Mouse (Mus musculus) left cerebral cortex, postnatal 10 days (tissue): ENCODE data around the gene Cenpb. TPM values are rescaled to one million over a fixed set of nuclear protein-coding genes. Genes with fewer than 3 reads are reported as not detected.

Experiments used
- DNase-seq, 2 experiments: peaks; one replicate each; pipeline ENCODE4 v3.0.0; 2021 to 2022; ENCODE audit warnings: low spot score in 2 of 2, mixed read lengths in 1 of 2; ENCODE audit errors: extremely low spot score in 1 of 2
- intact Hi-C: fragments of 180-260 bp; cut with DNase I; formaldehyde crosslinking; loops from one replicate; pipeline ENCODE4 v1.15.1; 2025
- total RNA-seq, 2 experiments: library from RNA; stranded (reverse); gene quantifications; 2 replicates each; pipeline ENCODE4 v1.2.3; 2021

Gene Cenpb
- total RNA-seq, 2 experiments from 2014 or later = 93.6 to 97.1 TPM

DNA sequence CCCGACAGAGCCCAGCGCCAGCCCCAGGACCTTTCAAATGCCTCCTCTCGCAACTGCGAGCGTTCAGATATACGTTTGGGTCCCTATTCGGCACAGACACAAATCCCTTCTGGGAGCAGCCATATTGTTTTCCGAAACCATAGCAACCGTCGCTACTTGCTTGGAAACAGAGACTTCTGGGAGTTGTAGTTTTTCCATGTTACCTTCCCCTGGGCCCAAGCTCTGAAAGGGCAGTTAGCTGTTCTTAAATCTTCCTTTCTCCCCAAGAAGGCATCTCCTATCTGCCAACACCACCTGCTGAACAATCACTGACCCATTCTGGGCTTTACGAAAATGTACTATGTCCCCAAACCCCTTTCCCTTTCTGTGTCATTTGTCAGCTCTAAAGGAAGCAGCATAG is 5.2 kb downstream of the Cenpb start:
- intact Hi-C loops = loop anchor here (5.0 kb wide), 1 partner anchor 88 kb away; the partner anchor contains the start of gene Pank2
- peak; percentile 47 to 74 for DNase-seq

GRCm38 (mm10) chr2:131172322-131172721 is 7.5 kb downstream of the Cenpb start:
- intact Hi-C loops = no loop called here
- no peak for DNase-seq

GRCm38 (mm10) chr2:131171401-131172104 is 8.3 kb downstream of the Cenpb start:
- peak; percentile 48 to 84 for DNase-seq
- intact Hi-C loops = no loop called here

- no peak for DNase-seq
Observed at GRCm38 (mm10) chr2:131170936-131171335, 8.9 kb downstream of the Cenpb start.

DNA sequence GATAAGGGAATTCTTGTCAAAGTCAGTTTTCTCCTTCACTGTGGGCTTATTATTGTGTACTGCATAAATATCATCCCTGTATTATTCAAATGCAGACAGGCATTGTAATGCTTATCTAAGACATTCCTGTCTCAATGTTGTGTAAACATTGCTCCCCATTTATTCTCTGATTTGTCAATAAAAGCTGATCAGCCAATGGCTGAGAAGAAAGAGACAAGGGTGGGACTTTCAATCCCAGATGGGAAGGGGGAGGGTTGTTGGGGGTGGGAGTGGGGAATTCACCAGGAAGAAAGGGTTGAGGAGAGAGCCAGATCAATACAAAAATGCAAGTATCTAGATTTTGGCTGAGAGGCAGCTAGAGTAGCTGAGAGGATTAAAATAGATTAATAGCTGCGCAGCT is 11.0 kb downstream of the Cenpb start:
- no peak for DNase-seq
- intact Hi-C loops = no loop called here

More at GRCm38 (mm10) chr2:131170936-131171335, 8.9 kb downstream of the Cenpb start:
- intact Hi-C loops = no loop called here

DNA sequence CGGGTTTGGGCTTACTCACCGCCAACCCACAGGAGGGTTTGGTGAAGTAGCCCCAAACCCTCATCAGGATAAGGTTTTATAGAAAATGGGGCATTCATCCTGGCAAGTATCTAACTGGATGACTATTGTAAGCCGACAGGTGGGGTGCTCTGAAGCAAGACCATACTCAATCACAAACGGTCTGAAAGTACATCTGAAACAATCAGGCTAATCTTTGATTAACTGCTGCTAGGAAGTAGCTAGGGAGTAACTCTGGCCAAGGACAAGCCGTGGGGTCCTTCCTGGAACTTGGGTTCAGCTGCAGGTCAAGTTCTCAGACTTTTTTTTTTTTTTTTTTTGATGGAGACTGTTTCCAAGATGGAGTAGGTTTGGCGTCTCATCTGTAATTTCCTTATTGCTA is 11.9 kb downstream of the Cenpb start:
- intact Hi-C loops = no loop called here
- DNase-seq = no peak

DNA sequence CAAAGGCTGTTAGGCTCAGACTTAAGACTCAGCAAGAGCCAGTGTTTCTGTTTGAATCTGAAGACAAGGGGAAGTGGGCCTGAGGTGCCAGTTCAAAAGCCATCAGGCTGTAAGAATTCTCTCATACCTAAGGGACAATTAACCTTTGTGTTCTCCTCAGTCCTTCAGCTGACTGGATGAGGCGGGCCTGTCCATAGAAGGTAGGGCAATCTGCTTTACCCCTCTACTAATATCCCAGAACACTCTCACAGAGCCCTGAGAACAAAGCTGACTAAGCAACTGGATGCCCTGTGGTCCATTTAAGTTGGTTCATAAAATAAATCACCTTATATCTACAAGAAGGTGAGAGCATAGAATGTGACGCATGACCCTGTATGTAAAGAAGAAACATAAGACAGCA is 13.7 kb downstream of the Cenpb start:
- DNase-seq = no peak
- intact Hi-C loops = no loop called here

- intact Hi-C loops = loop anchor here (5.0 kb wide), 1 partner anchor 67 kb away; no protein-coding TSS in a partner anchor
Observed at GRCm38 (mm10) chr2:131163924-131164323, 15.9 kb downstream of the Cenpb start.

DNA sequence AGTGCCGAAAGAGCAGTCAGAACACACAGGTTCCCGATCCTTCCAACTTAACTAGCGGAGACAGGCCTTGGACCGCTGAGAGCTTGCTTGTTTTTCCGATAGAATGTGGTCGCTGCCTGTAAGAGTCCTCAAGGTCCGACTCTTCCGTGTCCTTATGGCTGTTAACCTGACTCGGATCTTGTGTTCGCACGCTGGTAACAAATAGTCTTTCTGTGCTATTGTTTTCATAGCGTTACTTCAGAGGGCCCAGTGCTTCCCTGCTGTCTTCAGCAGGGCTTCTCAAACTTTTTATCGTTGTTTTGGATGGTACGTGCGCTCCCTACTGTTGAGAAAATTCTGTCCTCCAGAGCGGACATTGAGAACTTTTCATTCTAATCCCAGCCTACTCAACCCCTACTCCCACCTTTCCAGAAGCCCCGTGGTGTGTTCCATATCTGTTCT is 19.2 kb downstream of the Cenpb start:
- DNase-seq = no peak
- intact Hi-C loops = loop anchor here (5.0 kb wide), 1 partner anchor 63 kb away; no protein-coding TSS in a partner anchor

More at GRCm38 (mm10) chr2:131163924-131164323, 15.9 kb downstream of the Cenpb start:
- DNase-seq = no peak

GRCm38 (mm10) chr2:131159938-131160581 is 19.8 kb downstream of the Cenpb start, which contains the start of gene 1700037H04Rik:
1700037H04Rik (minus strand) TSS chr2:131160081.
- intact Hi-C loops = loop anchor here (5.0 kb wide), 1 partner anchor 63 kb away; no protein-coding TSS in a partner anchor
- peak; percentile 97 to 99 for DNase-seq

DNA sequence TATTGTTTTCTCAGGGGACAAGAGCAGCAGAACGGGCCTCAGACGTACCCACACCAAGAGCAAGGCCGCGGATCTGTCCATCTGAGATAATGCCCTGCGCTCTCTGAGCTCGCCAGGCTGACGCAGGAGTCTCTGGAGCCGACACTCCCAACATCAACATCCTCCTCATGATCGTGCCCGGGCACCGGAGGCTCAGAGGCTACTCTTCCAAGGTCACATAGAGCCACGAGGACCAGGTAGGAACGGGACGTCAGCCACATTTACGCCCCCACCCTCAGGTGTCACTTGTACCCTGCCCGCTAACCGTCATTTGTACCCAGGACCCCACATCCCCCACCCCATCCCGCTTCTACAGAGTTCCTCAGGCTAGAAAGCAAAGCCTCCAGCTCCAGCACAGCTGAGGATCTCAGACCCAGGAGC is 20.4 kb downstream of the Cenpb start:
- intact Hi-C loops = no loop called here
- peak in 1 of 2 experiments; percentile 44 for DNase-seq

- intact Hi-C loops = no loop called here
- no peak for DNase-seq
Observed at GRCm38 (mm10) chr2:131156987-131157386, 22.9 kb downstream of the Cenpb start.

DNA sequence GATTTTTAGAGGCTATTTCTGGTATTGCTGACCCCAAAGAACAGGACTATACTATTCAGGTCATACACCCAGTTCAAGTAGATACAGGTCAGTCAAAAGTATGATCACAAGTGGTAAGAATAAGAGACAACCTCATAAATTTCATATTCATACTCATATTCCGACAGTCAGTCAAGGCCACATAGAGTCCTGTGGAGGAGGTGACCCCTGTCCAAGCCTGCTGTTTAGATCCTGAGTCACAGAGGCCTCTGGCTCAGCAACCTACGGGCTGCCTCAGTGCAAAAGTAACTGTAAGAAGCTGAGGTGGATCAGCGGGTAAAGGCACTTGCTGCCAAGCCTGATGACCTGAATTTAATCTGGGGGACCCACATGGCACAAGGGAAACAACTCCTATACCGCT is 25.8 kb downstream of the Cenpb start:
- DNase-seq = no peak
- intact Hi-C loops = no loop called here

GRCm38 (mm10) chr2:131152166-131152730 is 27.6 kb downstream of the Cenpb start:
- DNase-seq = no peak
- intact Hi-C loops = no loop called here

GRCm38 (mm10) chr2:131149254-131149578 is 30.7 kb downstream of the Cenpb start:
- intact Hi-C loops = no loop called here
- DNase-seq = no peak

- intact Hi-C loops = no loop called here
- DNase-seq = no peak
Observed at GRCm38 (mm10) chr2:131148353-131149253, 31.3 kb downstream of the Cenpb start.

GRCm38 (mm10) chr2:131147043-131147365 is 32.9 kb downstream of the Cenpb start:
- intact Hi-C loops = no loop called here
- no peak for DNase-seq

DNA sequence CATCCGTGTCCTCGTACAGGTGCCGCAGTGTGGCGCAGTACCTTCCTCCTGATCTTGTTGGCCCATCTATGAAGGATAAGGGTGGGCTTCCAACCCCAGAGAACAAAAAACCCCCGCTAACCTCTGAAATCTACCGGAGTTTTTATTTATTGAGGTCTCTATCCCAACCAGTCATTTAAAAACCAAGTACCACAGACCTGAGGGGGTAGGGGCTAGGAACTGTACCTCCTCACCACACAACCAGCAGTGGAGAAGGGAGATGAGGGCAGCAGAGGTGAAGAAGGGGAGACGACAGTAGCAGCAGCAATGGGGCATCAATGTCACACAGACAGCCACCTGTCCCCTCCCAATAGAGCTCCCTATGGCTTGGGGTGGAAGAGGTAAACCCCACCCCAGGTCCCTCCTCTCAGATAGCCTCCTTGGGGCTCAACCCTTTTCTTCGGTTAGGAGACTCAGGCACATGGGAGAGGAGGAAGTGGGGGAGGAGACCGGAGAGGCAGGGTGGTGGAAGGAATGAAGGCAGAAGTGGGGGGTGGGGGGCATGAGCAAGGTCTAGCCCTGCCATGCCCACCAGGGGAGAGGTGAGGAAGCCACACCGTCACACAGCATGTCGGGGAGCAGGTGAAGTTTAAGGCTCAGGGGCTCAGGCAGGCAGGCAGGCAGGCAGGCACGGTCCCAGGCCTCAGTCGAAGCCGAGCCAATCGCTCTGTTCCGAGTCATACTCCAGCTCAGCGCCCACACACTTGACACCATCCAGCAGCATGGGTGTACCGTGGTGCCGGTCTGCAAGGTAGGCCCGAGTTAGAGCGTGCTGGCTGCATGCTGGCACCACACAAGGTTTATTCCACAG is 33.4 kb downstream of the Cenpb start:
- intact Hi-C loops = no loop called here
- no peak for DNase-seq
